Mouse (Mus musculus) T-helper 1 cell (primary cell): ENCODE measurements around the gene Disc1.

Source experiments
- in situ Hi-C: fragments of 300-600 bp; cut with MboI, MseI; formaldehyde crosslinking; loops from one replicate; pipeline ENCODE4 v1.15.1; 2025; ENCODE audit warnings: high pct_unique_total_duplicates

Gene Disc1

DNA sequence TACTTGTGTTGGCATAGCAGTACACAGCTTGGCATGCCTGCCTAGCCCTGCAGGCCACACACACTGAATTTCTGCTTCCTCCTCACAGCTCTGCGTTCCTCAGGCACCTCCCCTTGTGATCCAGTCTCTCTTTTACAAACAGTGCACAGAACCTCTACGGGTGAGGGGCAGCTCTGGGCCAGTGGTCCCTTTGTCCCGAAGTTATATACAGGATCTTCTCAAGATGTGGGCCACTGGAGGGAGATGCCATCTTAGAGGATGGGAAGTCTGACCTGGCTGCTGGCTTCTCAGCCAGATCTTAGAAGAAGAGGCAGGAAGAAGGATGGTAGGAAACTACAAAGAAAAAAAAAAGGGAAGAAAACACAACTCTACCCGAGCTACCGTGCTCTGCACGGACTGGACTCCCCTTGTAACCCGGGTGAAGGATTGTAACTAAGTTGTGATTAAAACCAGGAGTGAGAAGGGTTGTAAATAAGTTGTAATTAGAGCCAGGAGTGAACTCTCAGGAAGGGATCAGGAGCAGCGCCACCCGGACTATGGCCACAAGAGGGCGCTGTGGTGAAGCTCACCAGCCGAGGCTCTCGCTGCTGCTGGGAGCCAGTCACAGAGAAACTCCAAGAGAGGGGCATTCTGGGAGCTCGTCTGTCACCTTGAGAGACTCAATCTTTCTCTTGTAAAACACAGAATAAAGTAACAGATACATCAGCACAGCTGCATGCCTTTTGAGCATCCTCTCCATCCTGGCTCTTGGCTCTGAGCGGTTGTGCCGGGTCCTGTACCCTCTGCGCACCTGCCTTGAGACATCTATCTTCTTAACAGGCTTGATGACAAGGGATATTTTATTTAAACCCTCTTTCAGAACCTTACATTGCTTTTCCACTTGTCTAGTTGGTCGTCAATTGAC is 129.8 kb downstream of the Disc1 start:
- in situ Hi-C loops, result loop anchor here (5.0 kb wide), 1 partner anchor 684 kb away; no protein-coding TSS in a partner anchor

GRCm38 (mm10) chr8:125184452-125184817 is 130.4 kb downstream of the Disc1 start:
- in situ Hi-C loops, result loop anchor here (5.0 kb wide), 1 partner anchor 683 kb away; no protein-coding TSS in a partner anchor

DNA sequence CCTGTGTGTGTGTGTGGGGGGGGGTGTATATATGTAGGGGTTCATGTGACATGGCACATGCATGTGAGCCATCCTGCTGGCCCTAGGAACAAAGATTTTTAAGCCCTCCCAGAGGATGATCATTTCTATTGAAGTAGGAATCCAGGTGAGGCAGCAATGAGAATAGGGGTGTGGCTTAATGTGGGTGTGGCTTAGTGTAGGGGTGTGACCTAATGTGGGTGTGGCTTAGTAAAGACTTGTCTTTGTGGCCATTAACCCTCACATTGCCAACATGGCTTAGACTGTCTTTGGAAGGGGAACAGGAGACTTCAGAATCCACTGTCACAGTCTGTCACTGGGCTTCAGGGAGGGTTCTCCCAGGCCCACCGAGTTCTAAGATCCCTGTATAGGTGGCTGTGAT is 130.9 kb downstream of the Disc1 start:
- in situ Hi-C loops, result loop anchor here (5.0 kb wide), 1 partner anchor 682 kb away; no protein-coding TSS in a partner anchor

DNA sequence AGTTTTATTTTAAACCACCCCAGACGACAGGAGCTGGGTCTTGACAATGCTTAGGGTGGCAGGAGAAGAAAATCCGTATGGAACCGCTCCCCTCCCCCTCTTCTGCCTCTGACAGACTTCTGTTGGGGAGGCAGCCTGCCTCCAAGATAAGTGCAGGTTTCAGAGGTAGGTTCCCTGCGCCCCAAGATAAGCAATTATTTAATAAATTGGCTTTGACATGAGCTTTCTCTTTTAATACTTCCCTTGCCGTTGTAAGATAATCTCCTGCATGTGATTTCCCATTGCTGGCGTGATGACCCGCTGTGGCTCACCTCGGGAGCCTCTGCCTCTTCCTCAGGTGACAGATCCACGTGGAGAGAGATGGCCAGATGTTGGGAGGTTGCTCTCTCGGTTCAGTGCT is 133.0 kb downstream of the Disc1 start:
- in situ Hi-C loops, result no loop called here

DNA sequence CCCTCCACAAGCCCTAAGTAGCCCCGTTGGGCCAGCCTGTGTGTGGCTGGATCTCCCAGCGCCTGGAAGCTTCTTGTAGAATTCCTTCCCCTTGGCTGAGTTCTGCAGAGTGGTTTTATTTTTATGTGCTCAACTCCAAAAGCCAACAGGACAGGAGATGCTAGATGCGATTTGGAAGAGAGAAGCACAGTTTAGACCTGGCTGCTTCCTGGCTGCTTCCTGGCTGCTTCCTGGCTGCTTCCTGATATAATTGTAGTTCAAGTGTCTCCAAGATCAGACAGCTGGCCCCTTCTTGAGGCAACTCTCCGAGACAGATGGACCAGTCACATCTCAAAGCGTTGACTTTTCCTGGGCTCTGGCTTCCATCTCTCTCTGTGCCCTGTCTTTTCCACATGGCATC is 139.7 kb downstream of the Disc1 start:
- in situ Hi-C loops, result no loop called here

DNA sequence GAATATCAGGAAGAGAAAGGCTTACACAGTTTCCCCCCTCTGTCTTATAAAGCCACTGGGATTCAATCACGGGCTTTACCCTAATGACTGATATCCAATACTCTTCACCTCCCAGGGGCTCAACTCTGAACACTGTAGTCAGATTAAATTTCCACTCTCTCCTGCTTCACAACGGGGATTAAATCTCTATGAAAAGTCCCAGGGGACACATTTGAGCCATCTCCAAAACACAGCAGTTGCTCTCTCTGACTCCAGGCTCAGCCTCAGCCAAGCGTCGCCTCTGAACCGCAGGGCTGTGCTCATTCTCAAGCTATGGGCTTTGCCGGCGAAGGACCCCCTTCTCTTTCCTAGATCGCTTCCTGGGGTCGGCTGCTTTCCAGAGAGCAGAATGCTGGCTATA is 141.1 kb downstream of the Disc1 start:
- in situ Hi-C loops, result no loop called here

- in situ Hi-C loops, result no loop called here
Measured at GRCm38 (mm10) chr8:125196573-125197094, 142.6 kb downstream of the Disc1 start.

DNA sequence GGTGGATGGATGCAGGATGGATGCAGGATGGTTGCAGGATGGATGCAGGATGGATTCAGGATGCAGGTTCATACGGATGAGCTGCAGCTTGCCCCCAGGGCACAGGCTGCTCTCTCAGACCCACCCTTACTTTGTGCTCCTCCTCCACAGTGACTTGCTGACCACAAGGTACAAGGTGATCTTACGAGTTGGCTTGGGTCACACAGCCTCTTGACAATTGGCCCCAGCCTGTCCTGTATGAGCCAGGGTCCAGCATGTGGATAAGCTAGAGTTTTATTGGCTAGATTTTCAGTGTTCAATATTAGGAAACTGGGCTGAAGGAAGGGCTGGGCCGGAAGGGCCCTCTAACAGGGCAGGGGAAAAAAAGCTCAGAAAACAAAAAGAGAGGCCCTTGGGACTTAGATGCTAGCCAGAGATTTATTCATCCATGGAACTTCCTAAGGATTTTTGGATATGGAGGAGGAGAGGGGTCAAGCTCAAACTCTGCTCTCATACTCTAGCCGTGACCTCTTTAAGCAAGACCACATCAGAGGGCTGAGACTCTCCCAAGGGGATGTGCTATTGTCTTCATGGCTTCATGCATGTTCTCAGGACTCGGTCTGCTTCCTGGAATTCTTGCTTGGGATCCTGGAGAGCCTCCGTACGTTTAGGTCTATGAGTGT is 143.5 kb downstream of the Disc1 start:
- in situ Hi-C loops, result no loop called here

DNA sequence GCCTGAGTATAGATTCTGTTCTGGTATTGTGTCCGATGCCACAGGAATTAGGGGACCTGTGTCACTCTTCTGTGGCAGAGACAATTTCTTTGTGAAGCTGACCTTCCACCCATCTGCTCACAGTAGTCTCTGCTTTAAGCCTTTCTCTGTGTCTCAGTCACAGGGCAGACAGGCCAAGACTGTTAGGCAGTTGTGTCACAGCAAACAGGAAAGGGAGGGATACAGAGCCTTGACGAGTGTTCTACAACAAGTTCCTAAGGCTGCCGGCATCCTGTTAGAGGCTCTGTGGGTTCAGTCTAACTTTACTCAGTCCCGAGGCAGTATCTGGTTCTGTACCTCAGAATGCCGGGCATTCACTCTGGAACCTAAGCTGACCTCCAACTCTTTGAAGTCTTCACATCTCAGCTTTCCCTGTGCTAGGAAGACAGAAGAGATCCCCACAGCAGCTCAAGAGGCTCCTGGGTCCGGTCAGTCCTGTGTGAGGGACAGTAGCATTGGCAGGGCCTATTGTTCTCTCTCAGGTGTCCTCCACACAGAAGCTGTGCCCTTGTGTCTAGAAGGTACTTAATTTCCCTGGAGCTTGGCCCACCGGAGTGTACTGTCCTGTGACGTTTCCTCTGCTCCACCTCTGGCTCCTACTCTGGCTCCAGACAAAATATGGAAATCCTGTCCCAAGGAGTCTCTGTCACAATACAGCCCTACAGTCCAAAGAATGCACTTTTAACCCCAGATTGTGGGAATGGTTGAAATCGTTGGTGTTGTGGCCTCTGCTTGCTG is 144.6 kb downstream of the Disc1 start:
- in situ Hi-C loops, result no loop called here

GRCm38 (mm10) chr8:125199197-125199939 is 145.4 kb downstream of the Disc1 start:
- in situ Hi-C loops, result no loop called here

GRCm38 (mm10) chr8:125200273-125200863 is 146.4 kb downstream of the Disc1 start:
- in situ Hi-C loops, result loop anchor here (5.0 kb wide), 1 partner anchor 372 kb away; no protein-coding TSS in a partner anchor

GRCm38 (mm10) chr8:125201650-125202049 is 147.7 kb downstream of the Disc1 start:
- in situ Hi-C loops, result loop anchor here (5.0 kb wide), 1 partner anchor 371 kb away; no protein-coding TSS in a partner anchor

- in situ Hi-C loops, result loop anchor here (5.0 kb wide), 1 partner anchor 369 kb away; no protein-coding TSS in a partner anchor
Measured at GRCm38 (mm10) chr8:125203016-125203415, 149.0 kb downstream of the Disc1 start.

- in situ Hi-C loops, result no loop called here
Measured at GRCm38 (mm10) chr8:125205556-125205955, 151.6 kb downstream of the Disc1 start.

GRCm38 (mm10) chr8:125206391-125206790 is 152.4 kb downstream of the Disc1 start:
- in situ Hi-C loops, result no loop called here

GRCm38 (mm10) chr8:125206962-125207361 is 153.0 kb downstream of the Disc1 start:
- in situ Hi-C loops, result no loop called here

- in situ Hi-C loops, result no loop called here
Measured at GRCm38 (mm10) chr8:125212619-125213167, 158.7 kb downstream of the Disc1 start.

DNA sequence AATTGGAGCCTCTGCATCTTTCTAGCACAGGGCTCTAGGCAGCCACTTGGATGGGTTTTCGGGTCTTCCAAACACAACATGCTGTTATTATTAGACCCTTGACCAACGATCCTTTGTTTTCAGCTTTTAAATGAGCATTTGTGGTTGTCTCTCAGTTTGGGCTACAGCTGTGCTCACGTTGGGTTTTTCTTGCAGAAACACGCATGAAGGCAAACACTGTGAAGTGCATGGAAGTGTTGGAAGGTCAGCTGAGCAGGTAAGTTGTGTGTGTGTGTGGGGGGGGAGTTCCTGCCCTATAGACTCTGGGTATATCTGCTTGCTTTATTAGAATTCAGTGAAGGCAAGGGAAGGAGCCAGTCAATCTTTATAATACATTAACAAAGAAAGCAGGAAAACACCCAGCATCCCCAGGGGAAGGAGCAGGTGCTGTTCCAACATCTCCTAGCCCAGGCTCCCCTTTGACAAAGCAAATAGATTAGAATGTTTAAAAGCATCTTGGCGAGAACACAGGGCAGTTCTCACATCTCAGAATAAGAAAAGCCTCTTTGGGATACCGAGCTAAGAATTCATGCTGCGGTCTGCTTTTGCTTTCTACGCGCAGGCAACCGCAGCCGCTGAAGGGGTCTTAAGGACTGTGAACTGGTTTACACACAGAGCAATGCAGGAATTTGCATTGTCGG is 164.0 kb downstream of the Disc1 start:
- in situ Hi-C loops, result no loop called here

GRCm38 (mm10) chr8:125218669-125219068 is 164.7 kb downstream of the Disc1 start:
- in situ Hi-C loops, result no loop called here

GRCm38 (mm10) chr8:125220608-125221007 is 166.6 kb downstream of the Disc1 start:
- in situ Hi-C loops, result no loop called here
